Mouse (Mus musculus) stomach, postnatal 0 days (tissue): Measurements from ENCODE around the gene Gm13285.

Experiments used
- CTCF ChIP-seq: IDR thresholded peaks from 2 replicates; pipeline ENCODE4 v1.5.1; 2016; ENCODE audit warnings: antibody characterized with exemption, low read depth, mild to moderate bottlenecking, moderate library complexity
- EP300 ChIP-seq: optimal IDR thresholded peaks from 2 replicates; pipeline ENCODE3; 2016; ENCODE audit warnings: antibody characterized with exemption

GRCm38 (mm10) chr4:88840058-88840457, 40.6 kb downstream of the Gm13285 start:
- TF ChIP-seq CTCF, result no peak
- no peak for TF ChIP-seq EP300
